Mouse (Mus musculus) ovary, adult 18-20 months (tissue): ENCODE measurements around the gene Unc79.

Source experiments
- DNase-seq: peaks from one replicate; pipeline ENCODE4 v3.0.0; 2022; ENCODE audit warnings: low spot score, mixed read lengths

The Unc79 gene

GRCm38 (mm10) chr12:103041401-103041800 is 92.7 kb downstream of the Unc79 start:
- DNase-seq: no peak

GRCm38 (mm10) chr12:103042711-103043110 is 94.1 kb downstream of the Unc79 start:
- DNase-seq: no peak

- DNase-seq: no peak
These were observed 95.8 kb downstream of the Unc79 start for GRCm38 (mm10) chr12:103044422-103044821.

GRCm38 (mm10) chr12:103049865-103050264 is 101.2 kb downstream of the Unc79 start:
- no peak for DNase-seq

- DNase-seq: no peak
These were observed 110.8 kb downstream of the Unc79 start for GRCm38 (mm10) chr12:103059321-103060053.

GRCm38 (mm10) chr12:103060791-103061190 is 112.1 kb downstream of the Unc79 start:
- no peak for DNase-seq

- DNase-seq: no peak
These were observed 113.5 kb downstream of the Unc79 start for GRCm38 (mm10) chr12:103062133-103062532.

- DNase-seq: no peak
These were observed 116.3 kb downstream of the Unc79 start for GRCm38 (mm10) chr12:103064944-103065343.

GRCm38 (mm10) chr12:103068161-103068560 is 119.5 kb downstream of the Unc79 start:
- DNase-seq: no peak

- DNase-seq: no peak
These were observed 120.9 kb downstream of the Unc79 start for GRCm38 (mm10) chr12:103069565-103069964.

- DNase-seq: no peak
These were observed 125.3 kb downstream of the Unc79 start for GRCm38 (mm10) chr12:103073953-103074352.

GRCm38 (mm10) chr12:103078751-103079150 is 130.1 kb downstream of the Unc79 start:
- DNase-seq: no peak

GRCm38 (mm10) chr12:103080055-103080454 is 131.4 kb downstream of the Unc79 start:
- no peak for DNase-seq

GRCm38 (mm10) chr12:103091831-103092230 is 143.2 kb downstream of the Unc79 start:
- DNase-seq: no peak

GRCm38 (mm10) chr12:103095160-103095559 is 146.5 kb downstream of the Unc79 start:
- no peak for DNase-seq

- DNase-seq: no peak
These were observed 150.5 kb downstream of the Unc79 start for GRCm38 (mm10) chr12:103099185-103099584.

- no peak for DNase-seq
These were observed 151.4 kb downstream of the Unc79 start for GRCm38 (mm10) chr12:103100088-103100487.

- no peak for DNase-seq
These were observed 154.4 kb downstream of the Unc79 start for GRCm38 (mm10) chr12:103103041-103103440.

- DNase-seq: no peak
These were observed 154.9 kb downstream of the Unc79 start for GRCm38 (mm10) chr12:103103601-103104000.

GRCm38 (mm10) chr12:103109301-103109700 is 160.6 kb downstream of the Unc79 start:
- DNase-seq: no peak

GRCm38 (mm10) chr12:103116639-103117038 is 168.0 kb downstream of the Unc79 start:
- no peak for DNase-seq

- DNase-seq: no peak
These were observed 169.0 kb downstream of the Unc79 start for GRCm38 (mm10) chr12:103117517-103118193.

- DNase-seq: no peak
These were observed 173.3 kb downstream of the Unc79 start for GRCm38 (mm10) chr12:103121928-103122327.

- no peak for DNase-seq
These were observed 175.2 kb downstream of the Unc79 start for GRCm38 (mm10) chr12:103123861-103124260.
